Mouse (Mus musculus): ENCODE measurements around the gene Klhl29.

GRCm38 (mm10) chr12:5139302-5139701 lies 236.2 kb downstream of the Klhl29 start:
- TF ChIP-seq POLR2A (IDR thresholded peaks at IDR 0.05; ENCODE audit: control insufficient read depth, extremely low read depth, insufficient read depth, low read length, poor library complexity) (no peak), CTCF (IDR thresholded peaks at IDR 0.05; ENCODE audit: borderline replicate concordance, control insufficient read depth, extremely low read depth, insufficient read depth, low read length, poor library complexity) (no peak)
